Comparison of ENCODE assay signal across 19 mouse cellular contexts in genomic region chr7:84566200-84566599, GRCm38 (mm10). TPM values are rescaled to one million over a fixed set of nuclear protein-coding genes. Genes with fewer than 3 reads are reported as not detected.
DNase-seq lines count a peak whose midpoint lies in the region; ATAC-seq lines count a peak whose summit lies in the region.
"Had no signal": no experiment of that assay in that cellular context is flagged by ENCODE, and none has a peak within 500 bp of the region (broad histone marks: within the 10 kb centered on the region; RNA-seq: fewer than 3 reads in every experiment).

No protein-coding gene starts in this region.

- no peak overlapping the region for H3K9ac ChIP-seq in heart, embryonic 11.5 days (ENCODE audit: low read depth, low read length)
- H3K9ac ChIP-seq: limb, embryonic 12.5 days; liver, embryonic 13.5 days; lung, embryonic 15.5 days; midbrain, embryonic 12.5 days; neural tube, embryonic 15.5 days had no signal

- H3K9me3 ChIP-seq in heart, embryonic 11.5 days (replicated peaks; ENCODE audit: control insufficient read depth, low read length): no peaks in the 10 kb centered on the region
- H3K9me3 ChIP-seq: limb, embryonic 12.5 days; liver, embryonic 13.5 days; lung, embryonic 15.5 days; midbrain, embryonic 12.5 days; neural tube, embryonic 15.5 days had no signal

- H3K4me1 ChIP-seq in heart, embryonic 11.5 days (ENCODE audit: control insufficient read depth, insufficient read depth, low read length): peaks cover 2% of the 10 kb centered on the region
- H3K4me1 ChIP-seq: limb, embryonic 12.5 days; liver, embryonic 13.5 days; lung, embryonic 15.5 days; midbrain, embryonic 12.5 days; neural tube, embryonic 15.5 days had no signal

- ATAC-seq in heart, embryonic 11.5 days (replicated peaks; ENCODE audit: insufficient number of reproducible peaks, low FRiP score, low TSS enrichment): peak; percentile 80
- ATAC-seq in frontal cortex, adult (ENCODE audit: low TSS enrichment): no peak
- ATAC-seq: inflammation-experienced regulatory T-cells, adult 6 months had no signal

- WGBS in heart, embryonic 11.5 days (ENCODE audit: insufficient replicate concordance): 43% methylated on average over 6 of the region's 6 CpGs

- H3K4me2 ChIP-seq in heart, embryonic 11.5 days: no peak overlapping the region
- H3K4me2 ChIP-seq: limb, embryonic 12.5 days; liver, embryonic 13.5 days; lung, embryonic 15.5 days; midbrain, embryonic 12.5 days; neural tube, embryonic 15.5 days had no signal

- no peak overlapping the region for H3K4me3 ChIP-seq in heart, embryonic 11.5 days (ENCODE audit: low read depth, low read length)
- H3K4me3 ChIP-seq: limb, embryonic 12.5 days; liver, embryonic 13.5 days; lung, embryonic 15.5 days; midbrain, embryonic 12.5 days; myocyte; neural tube, embryonic 15.5 days had no signal

- intact Hi-C loops in heart, postnatal 25 days (cut with DNase I): no loop called here

- no peaks in the 10 kb centered on the region for H3K36me3 ChIP-seq in heart, embryonic 11.5 days (ENCODE audit: control insufficient read depth, insufficient read depth, low read length)
- H3K36me3 ChIP-seq: limb, embryonic 12.5 days; liver, embryonic 13.5 days; lung, embryonic 15.5 days; midbrain, embryonic 12.5 days; neural tube, embryonic 15.5 days had no signal

- peak; percentile 93 for DNase-seq in heart, adult 11 months
- DNase-seq in heart, postnatal 25 days (ENCODE audit: low spot score): no peak
- peak; percentile 24 for DNase-seq in kidney, adult 9 months
- no peak for DNase-seq in kidney, postnatal 25 days
- DNase-seq in heart, postnatal 4 days: peak; percentile 41
- DNase-seq in spleen, postnatal 14 days (ENCODE audit: low spot score in 2 of 2): no peak
- DNase-seq: adrenal gland, postnatal 36 days; cerebellum, postnatal 14 days; liver, embryonic 13.5 days; right cerebral cortex, postnatal 4 days had no signal

- peak overlapping the region; percentile 54 for H3K27ac ChIP-seq in heart, embryonic 11.5 days (ENCODE audit: low read depth, low read length)
- H3K27ac ChIP-seq: limb, embryonic 12.5 days; liver, embryonic 13.5 days; lung, embryonic 15.5 days; macrophage; midbrain, embryonic 12.5 days; neural tube, embryonic 15.5 days had no signal

- H3K27me3 ChIP-seq in heart, embryonic 11.5 days (ENCODE audit: control insufficient read depth, insufficient read depth, low read length): no peaks in the 10 kb centered on the region
- H3K27me3 ChIP-seq: limb, embryonic 12.5 days; liver, embryonic 13.5 days; lung, embryonic 15.5 days; midbrain, embryonic 12.5 days; neural tube, embryonic 15.5 days had no signal

RNA-seq across cellular contexts. Expression of gene Gm2115, which starts 37.4 kb away (rescaled TPM):
- under 1 TPM; 0.36 to 0.42 TPM for total RNA-seq in heart, postnatal 25 days (2021)
- polyA plus RNA-seq in heart, embryonic 11.5 days (2014; fragmentation: Nextera tagmentation; extraction: Ambion mirVana): 0.09 and 0.10 TPM in 2 replicates
- total RNA-seq in heart, postnatal 4 days (2021): under 1 TPM; 0.07 TPM
- polyA plus RNA-seq: inflammation-experienced regulatory T-cells, adult 6 months; macrophage had no signal

RNA-seq across cellular contexts. Expression of gene Fah, which starts 40.3 kb away (rescaled TPM):
- total RNA-seq in heart, postnatal 25 days (2021): 10 to 100 TPM in 1 of 2 experiments, 1 to 10 TPM in 1; 10.0 to 13.9 TPM
- 9.2 and 11.2 TPM in 2 replicates for polyA plus RNA-seq in heart, embryonic 11.5 days (2014; fragmentation: Nextera tagmentation; extraction: Ambion mirVana)
- 1 to 10 TPM; 5.5 to 5.7 TPM for total RNA-seq in heart, postnatal 4 days (2021)

Comparison
In these comparisons a context has a peak if more than half of its experiments do, and no peak if none do; other contexts are left out.
1. DNase-seq: peak in heart, adult 11 months (single experiment), kidney, adult 9 months (single experiment) and heart, postnatal 4 days (single experiment); none in heart, postnatal 25 days (single experiment), kidney, postnatal 25 days (0 of 2) and spleen, postnatal 14 days (0 of 2).